Mouse (Mus musculus) limb, embryonic 14.5 days (tissue): ENCODE measurements around the gene Cfap73. TPM values are rescaled to one million over a fixed set of nuclear protein-coding genes. Genes with fewer than 3 reads are reported as not detected.

Source experiments
- ATAC-seq: fragments of 200-750 bp; cut with Nextera tagmentation; 2 replicates; pipeline ENCODE4 v1.8.0; 2017; ENCODE audit warnings: low read depth, moderate number of reproducible peaks, moderate TSS enrichment; ENCODE audit not compliant: low FRiP score
- DNase-seq: peaks from one replicate; pipeline ENCODE4 v3.0.0-alpha.2; 2015; ENCODE audit warnings: low spot score
- H3K27ac ChIP-seq: fragments of 300-500 bp; sonication (generic); replicated peaks from 2 replicates; pipeline ENCODE4 v1.5.1; 2014; ENCODE audit warnings: low read depth, mild to moderate bottlenecking, low read length, moderate library complexity, mixed read lengths
- H3K27me3 ChIP-seq: fragments of 300-500 bp; sonication (generic); 2 replicates; pipeline ENCODE4 v1.6.1; 2014; ENCODE audit warnings: low read length, mixed read lengths; ENCODE audit not compliant: control insufficient read depth, insufficient read depth
- H3K36me3 ChIP-seq: fragments of 300-500 bp; sonication (generic); 2 replicates; pipeline ENCODE4 v1.6.1; 2014; ENCODE audit warnings: mild to moderate bottlenecking, low read length, moderate library complexity, mixed read lengths; ENCODE audit not compliant: control insufficient read depth, insufficient read depth
- H3K4me1 ChIP-seq: fragments of 300-500 bp; sonication (generic); 2 replicates; pipeline ENCODE4 v1.6.1; 2014; ENCODE audit warnings: antibody characterized with exemption, low read length, mixed read lengths; ENCODE audit not compliant: control insufficient read depth, insufficient read depth
- H3K4me2 ChIP-seq: fragments of 300-500 bp; sonication (generic); replicated peaks from 2 replicates; pipeline ENCODE4 v1.6.1; 2014; ENCODE audit warnings: low read depth, mild to moderate bottlenecking, low read length, moderate library complexity; ENCODE audit not compliant: severe bottlenecking
- H3K4me3 ChIP-seq: fragments of 300-500 bp; sonication (generic); replicated peaks from 2 replicates; pipeline ENCODE4 v1.5.1; 2014; ENCODE audit warnings: low read length
- H3K9ac ChIP-seq: fragments of 300-500 bp; sonication (generic); 2 replicates; pipeline ENCODE4 v1.6.1; 2014; ENCODE audit warnings: mild to moderate bottlenecking, low read depth, low read length, moderate library complexity; ENCODE audit not compliant: severe bottlenecking
- H3K9me3 ChIP-seq: fragments of 300-500 bp; sonication (generic); 2 replicates; pipeline ENCODE4 v1.6.1; 2016; ENCODE audit warnings: low read length; ENCODE audit not compliant: control insufficient read depth
- POLR2A ChIP-seq: fragments of 200-500 bp; IDR thresholded peaks from 2 replicates; pipeline ENCODE4 v1.8.0; 2012; ENCODE audit warnings: inconsistent platforms, mild to moderate bottlenecking, moderate library complexity, borderline replicate concordance; ENCODE audit not compliant: insufficient read depth, insufficient read length; ENCODE audit errors: extremely low read depth
- WGBS: fragments of 180-500 bp; shearing (Covaris S2); extraction: QIAGEN DNeasy Blood & Tissue Kit; methylation state at CpG from one replicate; pipeline ENCODE4 v1.1.7; 2014; 5-methylcytosine and 5-hydroxymethylcytosine counted together
- polyA plus RNA-seq, 2 experiments: library from polyadenylated mRNA; depleted of rRNA in 1 of 2; stranded (reverse) in 1 of 2; unstranded in 1 of 2; fragments of >200 nt; fragmentation: Nextera tagmentation in 1 of 2; extraction: Ambion mirVana in 1 of 2; gene quantifications; 2 replicates each; pipeline versions ENCODE4 v1.2.1 to v1.2.3; 2012 to 2014

The Cfap73 gene
- polyA plus RNA-seq, 2 experiments, result not detected

- Histone ChIP-seq H3K27me3 (peaks cover 9% of the 10 kb centered on the region; the same call in 1 of the 2 replicates), H3K9ac (no peak overlapping the region), H3K36me3 (peaks cover 64% of the 10 kb centered on the region), H3K4me2 (no peak overlapping the region), H3K4me3 (no peak overlapping the region), H3K27ac (no peak overlapping the region), H3K9me3 (no peaks in the 10 kb centered on the region), H3K4me1 (no peaks in the 10 kb centered on the region; the same call in 1 of the 2 replicates)
- WGBS, result 35% methylated on average over 16 of the region's 19 CpGs
- ATAC-seq, result 0 out of 2 replicates have a peak, but pooled peaks have one; percentile 17
- TF ChIP-seq POLR2A, result no peak
- DNase-seq, result no peak
Measured at GRCm38 (mm10) chr5:120626399-120626798, 7.6 kb downstream of the Cfap73 start.

- H3K27ac ChIP-seq, result no peak overlapping the region
- peaks cover 83% of the 10 kb centered on the region for H3K36me3 ChIP-seq
- no peak for DNase-seq
- no peak for ATAC-seq
- WGBS, result 91% methylated on average over 10 of the region's 10 CpGs
- no peaks in the 10 kb centered on the region for H3K27me3 ChIP-seq
- no peak for TF ChIP-seq POLR2A
- H3K4me2 ChIP-seq, result no peak overlapping the region
- H3K9ac ChIP-seq, result no peak overlapping the region
- H3K4me3 ChIP-seq, result no peak overlapping the region
- H3K4me1 ChIP-seq, result no peaks in the 10 kb centered on the region; the same call in 1 of the 2 replicates
- no peaks in the 10 kb centered on the region for H3K9me3 ChIP-seq
Measured at GRCm38 (mm10) chr5:120624427-120624826, 9.6 kb downstream of the Cfap73 start.

GRCm38 (mm10) chr5:120622198-120622851 lies 11.7 kb downstream of the Cfap73 start:
- ATAC-seq (no peak), DNase-seq (peak; percentile 7)
- H3K27ac ChIP-seq, result no peak overlapping the region
- no peak for TF ChIP-seq POLR2A
- no peak overlapping the region for H3K4me2 ChIP-seq
- H3K9ac ChIP-seq, result no peak overlapping the region
- no peaks in the 10 kb centered on the region; the same call in 1 of the 2 replicates for H3K4me1 ChIP-seq
- H3K9me3 ChIP-seq, result no peaks in the 10 kb centered on the region
- H3K27me3 ChIP-seq, result no peaks in the 10 kb centered on the region
- WGBS, result 45% methylated on average over 5 of the region's 5 CpGs
- no peak overlapping the region for H3K4me3 ChIP-seq
- H3K36me3 ChIP-seq, result peaks cover 94% of the 10 kb centered on the region

GRCm38 (mm10) chr5:120621846-120622197 lies 12.2 kb downstream of the Cfap73 start:
- Histone ChIP-seq H3K9me3 (no peaks in the 10 kb centered on the region), H3K4me3 (no peak overlapping the region), H3K27me3 (no peaks in the 10 kb centered on the region), H3K4me1 (no peaks in the 10 kb centered on the region; the same call in 1 of the 2 replicates), H3K9ac (no peak overlapping the region), H3K27ac (no peak overlapping the region), H3K4me2 (no peak overlapping the region), H3K36me3 (peaks cover 95% of the 10 kb centered on the region)
- ATAC-seq (no peak), DNase-seq (no peak)
- 83% methylated on average over 10 of the region's 10 CpGs for WGBS
- no peak for TF ChIP-seq POLR2A

GRCm38 (mm10) chr5:120621078-120621765 lies 12.8 kb downstream of the Cfap73 start:
- no peak overlapping the region for H3K27ac ChIP-seq
- WGBS, result 91% methylated on average over 23 of the region's 23 CpGs
- no peak overlapping the region for H3K4me3 ChIP-seq
- H3K4me1 ChIP-seq, result no peaks in the 10 kb centered on the region; the same call in 1 of the 2 replicates
- TF ChIP-seq POLR2A, result no peak
- peaks cover 93% of the 10 kb centered on the region for H3K36me3 ChIP-seq
- H3K9me3 ChIP-seq, result no peaks in the 10 kb centered on the region
- ATAC-seq (no peak), DNase-seq (no peak)
- H3K27me3 ChIP-seq, result no peaks in the 10 kb centered on the region
- H3K4me2 ChIP-seq, result no peak overlapping the region
- no peak overlapping the region for H3K9ac ChIP-seq
